Mouse (Mus musculus) intestine, embryonic 14.5 days (tissue): ENCODE measurements around the gene Gng13. TPM values are rescaled to one million over a fixed set of nuclear protein-coding genes. Genes with fewer than 3 reads are reported as not detected.

Experiments used
- ATAC-seq: fragments of 200-750 bp; cut with Nextera tagmentation; replicated peaks from 2 replicates; pipeline ENCODE4 v1.8.0; 2017; ENCODE audit warnings: low read depth, moderate number of reproducible peaks, moderate TSS enrichment, moderate library complexity; ENCODE audit not compliant: low FRiP score, low TSS enrichment
- DNase-seq: peaks from one replicate; pipeline ENCODE4 v3.0.0-alpha.2; 2018; ENCODE audit warnings: low spot score
- H3K27ac ChIP-seq: fragments of 300-500 bp; sonication (generic); 2 replicates; pipeline ENCODE4 v1.5.1; 2014; ENCODE audit warnings: low read depth, mild to moderate bottlenecking, control low read depth
- H3K27me3 ChIP-seq: fragments of 300-500 bp; sonication (generic); replicated peaks from 2 replicates; pipeline ENCODE4 v1.6.1; 2014; ENCODE audit warnings: low read length, control low read depth; ENCODE audit not compliant: control insufficient read depth, insufficient read depth
- H3K36me3 ChIP-seq: fragments of 300-500 bp; sonication (generic); 2 replicates; pipeline ENCODE4 v1.6.1; 2014; ENCODE audit warnings: low read length, control low read depth; ENCODE audit not compliant: control insufficient read depth, insufficient read depth
- H3K4me1 ChIP-seq: fragments of 300-500 bp; sonication (generic); replicated peaks from 2 replicates; pipeline ENCODE4 v1.6.1; 2014; ENCODE audit warnings: low read length, control low read depth, mixed read lengths; ENCODE audit not compliant: control insufficient read depth, insufficient read depth
- H3K4me2 ChIP-seq: fragments of 300-500 bp; sonication (generic); 2 replicates; pipeline ENCODE4 v1.6.1; 2014; ENCODE audit warnings: low read length
- H3K4me3 ChIP-seq: fragments of 300-500 bp; sonication (generic); 2 replicates; pipeline ENCODE4 v1.5.1; 2014; ENCODE audit warnings: low read depth, low read length, control low read depth, mixed read lengths
- H3K9ac ChIP-seq: fragments of 300-500 bp; sonication (generic); 2 replicates; pipeline ENCODE4 v1.6.1; 2014; ENCODE audit warnings: mild to moderate bottlenecking, low read length
- H3K9me3 ChIP-seq: fragments of 300-500 bp; sonication (generic); 2 replicates; pipeline ENCODE4 v1.6.1; 2016; ENCODE audit warnings: low read length, control low read depth; ENCODE audit not compliant: control insufficient read depth
- WGBS: fragments of 180-500 bp; shearing (Covaris S2); extraction: QIAGEN DNeasy Blood & Tissue Kit; methylation state at CpG from one replicate; pipeline ENCODE4 v1.1.7; 2014; 5-methylcytosine and 5-hydroxymethylcytosine counted together
- polyA plus RNA-seq: library from polyadenylated mRNA; unstranded; fragments of >200 nt; fragmentation: Nextera tagmentation; extraction: Ambion mirVana; gene quantifications from 2 replicates; pipeline ENCODE4 v1.2.1, GENCODE M21; 2014

Gng13 gene
- polyA plus RNA-seq, 1 experiment from 2014 or later: 2.7 TPM

- H3K27me3 ChIP-seq: 0 out of 2 replicates have a peak, but pooled peaks cover under 1% of the 10 kb centered on the region
- H3K27ac ChIP-seq: no peak overlapping the region
- H3K36me3 ChIP-seq: peaks cover 52% of the 10 kb centered on the region
- H3K9ac ChIP-seq: no peak overlapping the region
- H3K4me2 ChIP-seq: no peak overlapping the region
- no peaks in the 10 kb centered on the region for H3K9me3 ChIP-seq
- ATAC-seq (no peak), DNase-seq (no peak)
- no peak overlapping the region for H3K4me3 ChIP-seq
- H3K4me1 ChIP-seq: peaks cover 12% of the 10 kb centered on the region
- 95% methylated on average over 19 of the region's 19 CpGs for WGBS
Measured at GRCm38 (mm10) chr17:25723470-25723869, 6.5 kb downstream of the Gng13 start.

GRCm38 (mm10) chr17:25723919-25724318 lies 6.9 kb downstream of the Gng13 start:
- Histone ChIP-seq H3K4me2 (no peak overlapping the region), H3K36me3 (peaks cover 52% of the 10 kb centered on the region), H3K4me1 (peaks cover 14% of the 10 kb centered on the region), H3K27me3 (no peaks in the 10 kb centered on the region), H3K9ac (no peak overlapping the region), H3K4me3 (no peak overlapping the region), H3K9me3 (no peaks in the 10 kb centered on the region), H3K27ac (no peak overlapping the region)
- WGBS: 85% methylated on average over 7 of the region's 7 CpGs
- DNase-seq: no peak
- no peak for ATAC-seq

- H3K4me1 ChIP-seq: peaks cover 14% of the 10 kb centered on the region
- peaks cover 44% of the 10 kb centered on the region for H3K36me3 ChIP-seq
- no peak overlapping the region for H3K27ac ChIP-seq
- no peak overlapping the region for H3K4me3 ChIP-seq
- 84% methylated on average over 6 of the region's 6 CpGs for WGBS
- ATAC-seq: no peak
- H3K27me3 ChIP-seq: no peaks in the 10 kb centered on the region
- DNase-seq: no peak
- H3K9me3 ChIP-seq: no peaks in the 10 kb centered on the region
- H3K9ac ChIP-seq: no peak overlapping the region
- H3K4me2 ChIP-seq: no peak overlapping the region
Measured at GRCm38 (mm10) chr17:25725264-25725663, 8.3 kb downstream of the Gng13 start.

- ATAC-seq (peak; percentile 97), DNase-seq (peak; percentile 96)
- peaks cover 36% of the 10 kb centered on the region for H3K36me3 ChIP-seq
- under 1% methylated on average over 37 of the region's 37 CpGs for WGBS
- H3K27me3 ChIP-seq: no peaks in the 10 kb centered on the region
- no peak within 1 kb of the TSS for H3K27ac ChIP-seq
- H3K9me3 ChIP-seq: no peaks in the 10 kb centered on the region
- H3K4me3 ChIP-seq: peak within 1 kb of the TSS; percentile 68
- peak within 1 kb of the TSS; percentile 97 for H3K4me2 ChIP-seq
- peaks cover 14% of the 10 kb centered on the region for H3K4me1 ChIP-seq
- H3K9ac ChIP-seq: peak within 1 kb of the TSS; percentile 84
Measured at GRCm38 (mm10) chr17:25727265-25728008, 10.5 kb downstream of the Gng13 start, which contains the start of the genes Chtf18 and Rpusd1. TSS of gene Chtf18 (minus strand) at chr17:25727419. TSS of gene Rpusd1 (plus strand) at chr17:25727670.

GRCm38 (mm10) chr17:25728009-25728270 lies 11.0 kb downstream of the Gng13 start:
- H3K27me3 ChIP-seq: no peaks in the 10 kb centered on the region
- H3K36me3 ChIP-seq: peaks cover 31% of the 10 kb centered on the region
- no peak for DNase-seq
- H3K9ac ChIP-seq: peak overlapping the region; percentile 84
- peaks cover 14% of the 10 kb centered on the region for H3K4me1 ChIP-seq
- no peaks in the 10 kb centered on the region for H3K9me3 ChIP-seq
- WGBS: 15% methylated on average over 4 of the region's 4 CpGs
- H3K4me2 ChIP-seq: peak overlapping the region; percentile 97
- peak overlapping the region; percentile 68 for H3K4me3 ChIP-seq
- H3K27ac ChIP-seq: no peak overlapping the region
- ATAC-seq: peak; percentile 6; the same call in 1 of the 2 replicates

- Histone ChIP-seq H3K27me3 (no peaks in the 10 kb centered on the region), H3K4me1 (peaks cover 8% of the 10 kb centered on the region), H3K4me3 (no peak overlapping the region), H3K27ac (no peak overlapping the region), H3K36me3 (peaks cover 11% of the 10 kb centered on the region; the same call in 1 of the 2 replicates), H3K9ac (no peak overlapping the region), H3K4me2 (no peak overlapping the region), H3K9me3 (no peaks in the 10 kb centered on the region)
- WGBS: 16% methylated on average over 2 of the region's 2 CpGs
- DNase-seq (peak; percentile 95), ATAC-seq (no peak)
Measured at GRCm38 (mm10) chr17:25732082-25732481, 15.1 kb downstream of the Gng13 start.

GRCm38 (mm10) chr17:25735246-25735645 lies 18.3 kb downstream of the Gng13 start:
- WGBS: 82% methylated on average over 5 of the region's 5 CpGs
- ATAC-seq: no peak
- H3K4me1 ChIP-seq: no peaks in the 10 kb centered on the region

GRCm38 (mm10) chr17:25735745-25736144 lies 18.8 kb downstream of the Gng13 start, which contains the start of gene Mslnl:
TSS of gene Mslnl (plus strand) at chr17:25736042.
- no peak within 1 kb of the TSS for H3K27ac ChIP-seq
- no peak within 1 kb of the TSS for H3K9ac ChIP-seq
- H3K4me3 ChIP-seq: no peak within 1 kb of the TSS
- no peaks in the 10 kb centered on the region for H3K9me3 ChIP-seq
- peaks cover 3% of the 10 kb centered on the region; the same call in 1 of the 2 replicates for H3K36me3 ChIP-seq
- no peaks in the 10 kb centered on the region for H3K4me1 ChIP-seq
- 83% methylated on average over 3 of the region's 3 CpGs for WGBS
- DNase-seq (no peak), ATAC-seq (no peak)
- H3K27me3 ChIP-seq: no peaks in the 10 kb centered on the region
- H3K4me2 ChIP-seq: no peak within 1 kb of the TSS

More at GRCm38 (mm10) chr17:25735246-25735645, 18.3 kb downstream of the Gng13 start:
- Histone ChIP-seq H3K9me3 (no peaks in the 10 kb centered on the region), H3K27ac (no peak overlapping the region), H3K4me3 (no peak overlapping the region), H3K4me2 (no peak overlapping the region), H3K9ac (no peak overlapping the region), H3K27me3 (no peaks in the 10 kb centered on the region), H3K36me3 (peaks cover 8% of the 10 kb centered on the region; the same call in 1 of the 2 replicates)
- DNase-seq: no peak

GRCm38 (mm10) chr17:25738861-25739260 lies 21.9 kb downstream of the Gng13 start:
- no peaks in the 10 kb centered on the region for H3K9me3 ChIP-seq
- H3K27ac ChIP-seq: no peak overlapping the region
- H3K4me3 ChIP-seq: no peak overlapping the region
- no peaks in the 10 kb centered on the region for H3K36me3 ChIP-seq
- no peak for DNase-seq
- no peak overlapping the region for H3K9ac ChIP-seq
- H3K27me3 ChIP-seq: no peaks in the 10 kb centered on the region
- WGBS: 82% methylated on average over 7 of the region's 7 CpGs
- H3K4me1 ChIP-seq: no peaks in the 10 kb centered on the region
- no peak overlapping the region for H3K4me2 ChIP-seq
- no peak for ATAC-seq
